Mouse (Mus musculus) kidney, postnatal 14 days (tissue): Measurements from ENCODE around the gene E130309D02Rik.

Experiments used
- DNase-seq: peaks from one replicate; pipeline ENCODE4 v3.0.0; 2022; ENCODE audit warnings: mixed read lengths

The E130309D02Rik gene

GRCm38 (mm10) chr5:143308825-143309224 is 6.3 kb downstream of the E130309D02Rik start:
- no peak for DNase-seq

DNA sequence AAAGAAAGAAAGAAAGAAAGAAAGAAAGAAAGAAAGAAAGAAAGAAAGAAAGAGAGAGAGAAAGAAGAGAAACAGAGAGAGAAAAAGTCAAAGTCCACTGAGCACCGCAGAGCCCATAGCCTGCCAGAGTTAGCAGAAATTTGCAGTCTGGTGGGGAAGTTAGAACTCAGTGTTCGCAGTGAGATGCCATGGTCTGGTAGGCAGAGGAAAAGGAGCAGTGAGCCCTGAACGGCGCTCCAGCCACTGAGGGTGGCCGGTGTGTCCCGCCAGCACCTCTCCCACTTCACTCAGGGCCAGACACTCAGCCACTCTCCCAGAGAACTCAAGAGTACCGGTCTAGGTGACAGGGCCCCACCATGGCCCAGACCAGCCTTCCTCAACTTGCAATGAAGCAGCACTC is 10.9 kb downstream of the E130309D02Rik start:
- no peak for DNase-seq

GRCm38 (mm10) chr5:143301296-143301695 is 13.9 kb downstream of the E130309D02Rik start:
- peak; percentile 16 for DNase-seq

- peak; percentile 55 for DNase-seq
These were observed 15.5 kb downstream of the E130309D02Rik start for GRCm38 (mm10) chr5:143299686-143300085.

GRCm38 (mm10) chr5:143298391-143298790 is 16.8 kb downstream of the E130309D02Rik start:
- DNase-seq, result no peak

GRCm38 (mm10) chr5:143297986-143298385 is 17.2 kb downstream of the E130309D02Rik start:
- peak; percentile 15 for DNase-seq

- no peak for DNase-seq
These were observed 19.8 kb downstream of the E130309D02Rik start for GRCm38 (mm10) chr5:143295330-143295729.

DNA sequence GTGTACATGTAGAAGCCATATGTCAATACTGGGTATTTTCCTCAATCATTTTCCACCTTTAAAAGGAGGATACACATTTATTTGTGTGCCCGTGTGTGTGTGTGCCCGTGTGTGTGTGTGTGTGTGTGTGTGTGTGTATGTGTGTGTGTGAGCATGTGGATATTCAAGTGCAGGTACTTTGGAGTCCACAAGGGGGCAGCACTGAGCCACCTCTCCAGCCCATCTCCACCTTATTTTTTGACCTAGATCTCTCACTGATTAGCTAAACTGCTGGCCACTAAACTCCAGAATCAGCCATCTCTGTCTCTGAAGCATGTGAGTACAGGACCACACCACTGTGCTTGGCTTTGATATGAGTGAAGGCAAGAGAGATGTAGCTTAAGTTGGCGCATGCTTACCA is 20.3 kb downstream of the E130309D02Rik start:
- DNase-seq, result no peak

DNA sequence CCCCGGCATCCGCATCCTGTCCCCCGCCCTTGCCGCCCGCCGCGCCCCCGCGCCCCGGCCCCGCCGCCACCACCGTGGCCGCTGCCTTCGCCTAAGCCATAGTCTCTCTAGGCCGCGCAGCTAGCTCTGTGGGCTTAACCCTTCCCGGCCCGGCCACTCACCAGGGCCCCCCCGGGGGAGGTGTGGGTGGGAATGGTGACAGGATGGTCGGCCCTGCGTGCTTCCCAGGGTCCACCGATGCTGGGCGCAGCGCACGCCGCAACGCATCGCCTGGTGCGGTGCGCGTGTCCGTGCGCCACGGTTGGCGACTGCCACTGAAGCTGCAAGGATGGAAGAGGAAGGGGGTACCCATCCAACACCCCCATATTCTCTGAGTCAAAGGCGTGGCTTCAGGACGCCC is 21.8 kb downstream of the E130309D02Rik start, which contains the start of gene Zfp853:
Gene Zfp853 (minus strand): TSS at position 220 of the 400 bp plus-strand sequence.
- peak; percentile 32 for DNase-seq

- DNase-seq, result no peak
These were observed 22.3 kb downstream of the E130309D02Rik start for GRCm38 (mm10) chr5:143292879-143293278.

- DNase-seq, result no peak
These were observed 25.9 kb downstream of the E130309D02Rik start for GRCm38 (mm10) chr5:143289299-143289698.

GRCm38 (mm10) chr5:143288378-143288911 is 26.7 kb downstream of the E130309D02Rik start:
- DNase-seq, result no peak

GRCm38 (mm10) chr5:143287774-143288328 is 27.3 kb downstream of the E130309D02Rik start:
- peak; percentile 9 for DNase-seq

- DNase-seq, result peak; percentile 22
These were observed 30.4 kb downstream of the E130309D02Rik start for GRCm38 (mm10) chr5:143284762-143285161.

- no peak for DNase-seq
These were observed 35.9 kb downstream of the E130309D02Rik start for GRCm38 (mm10) chr5:143279247-143279646.

- DNase-seq, result no peak
These were observed 39.4 kb downstream of the E130309D02Rik start for GRCm38 (mm10) chr5:143275761-143276160.

GRCm38 (mm10) chr5:143272540-143273330 is 42.4 kb downstream of the E130309D02Rik start:
- no peak for DNase-seq

DNA sequence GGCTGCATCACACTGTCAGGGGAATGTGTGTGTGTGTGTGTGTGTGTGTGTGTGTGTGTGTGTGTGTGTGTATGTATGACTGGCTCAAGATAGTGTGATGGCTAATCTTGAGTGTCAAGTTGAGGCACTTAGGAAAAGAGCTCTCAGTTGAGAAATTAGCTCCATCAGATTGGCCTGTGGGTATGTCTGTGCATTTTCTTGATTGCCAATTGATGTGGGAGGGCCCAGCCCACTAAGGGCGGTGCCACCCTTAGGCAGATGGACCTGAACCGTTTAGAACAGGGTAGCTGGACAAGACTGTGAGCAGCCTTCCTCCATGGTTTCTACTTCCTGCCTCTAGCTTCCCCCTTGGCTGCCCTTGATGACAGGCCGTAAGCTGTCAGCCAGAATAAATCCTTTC is 43.1 kb downstream of the E130309D02Rik start:
- no peak for DNase-seq

GRCm38 (mm10) chr5:143271642-143272041 is 43.5 kb downstream of the E130309D02Rik start:
- no peak for DNase-seq

DNA sequence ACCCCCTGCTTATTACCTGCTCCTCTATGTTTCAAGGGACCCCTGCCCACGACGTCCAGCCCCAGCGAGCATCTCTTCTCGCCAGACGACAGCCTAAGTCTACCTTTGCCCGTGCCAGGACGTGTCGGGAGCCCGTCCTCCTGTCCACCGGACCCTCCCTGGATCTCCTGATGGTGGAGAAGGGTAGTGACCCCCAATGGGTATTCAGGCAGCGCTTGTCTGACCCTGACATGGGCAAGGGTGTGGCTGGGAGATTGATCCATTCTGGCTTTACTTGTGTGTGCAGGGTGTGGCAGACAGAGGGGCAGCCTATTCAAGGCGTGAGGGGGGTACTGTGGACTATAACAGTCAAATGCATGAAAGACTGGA is 45.0 kb downstream of the E130309D02Rik start:
- DNase-seq, result no peak

DNA sequence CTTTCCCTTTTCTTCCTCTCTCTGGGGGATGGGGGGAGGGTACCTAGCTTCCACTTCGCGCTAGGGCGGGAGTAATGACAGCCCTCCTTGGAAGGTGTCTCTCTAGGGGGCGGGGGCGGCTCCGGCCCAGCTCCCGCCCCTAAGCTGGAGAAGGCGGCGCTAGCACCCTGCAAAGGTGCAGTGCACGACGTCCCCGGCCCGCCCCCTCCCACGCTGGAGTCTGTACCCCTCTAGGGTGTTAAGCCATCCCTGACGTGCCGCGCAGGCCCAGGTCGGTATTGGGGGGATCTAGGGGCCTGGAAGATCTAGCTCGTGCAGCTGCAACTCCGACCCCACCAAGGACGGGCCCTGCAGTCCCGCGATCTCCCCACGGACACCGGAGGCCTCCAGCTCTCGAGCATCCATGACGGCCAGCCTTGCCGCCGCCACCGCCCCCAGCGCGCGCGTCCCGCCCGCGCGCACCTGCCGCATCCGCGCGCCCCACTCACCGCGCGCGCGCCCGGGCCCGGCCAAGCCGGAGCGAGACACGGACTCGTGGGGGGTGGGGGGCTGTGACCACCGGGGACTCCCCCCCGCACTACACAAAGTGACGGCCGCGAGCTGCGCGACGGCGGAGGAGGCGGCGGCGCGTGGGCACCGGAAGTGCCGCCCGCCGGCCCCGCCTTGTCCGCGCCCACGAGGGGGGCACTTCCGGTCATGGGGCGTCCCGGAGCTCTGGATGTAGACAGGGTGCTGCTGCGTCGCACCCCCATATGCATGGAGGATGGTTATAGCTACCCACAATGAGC is 45.6 kb downstream of the E130309D02Rik start, which contains the start of gene Zfp316:
Gene Zfp316 (minus strand): TSS at position 660 of the 788 bp plus-strand sequence.
- DNase-seq, result peak; percentile 83

- DNase-seq, result no peak
These were observed 46.2 kb downstream of the E130309D02Rik start for GRCm38 (mm10) chr5:143268985-143269362.

- no peak for DNase-seq
These were observed 48.4 kb downstream of the E130309D02Rik start for GRCm38 (mm10) chr5:143266794-143267193.
